Mouse (Mus musculus): ENCODE measurements around the gene Tbc1d8. TPM values are rescaled to one million over a fixed set of nuclear protein-coding genes. Genes with fewer than 3 reads are reported as not detected.

Tbc1d8 gene
- total RNA-seq (2023) = 100 to 1,000 TPM; 122 to 130 TPM

GRCm38 (mm10) chr1:39478057-39478895, at the start of gene Tbc1d8:
TSS of gene Tbc1d8 (minus strand) at chr1:39478755.

GRCm38 (mm10) chr1:39367601-39368266, 110.8 kb downstream of the Tbc1d8 start, which contains the start of gene Rpl31:
TSS of gene Rpl31 (plus strand) at chr1:39367842.

Other genes with a start within 250 kb of the Tbc1d8 start
- 100 to 1,000 TPM; 705 to 769 TPM for gene Rpl31, start 110.9 kb downstream of the Tbc1d8 start, total RNA-seq (2023)
- gene Cnot11, start 56.2 kb upstream of the Tbc1d8 start, total RNA-seq (2023) = 10 to 100 TPM; 13.9 to 14.9 TPM
- gene Rnf149, start 98.7 kb upstream of the Tbc1d8 start, total RNA-seq (2023) = 10 to 100 TPM; 71.6 to 92.8 TPM
- gene Creg2, start 172.7 kb upstream of the Tbc1d8 start, total RNA-seq (2023) = not detected
- gene Rfx8, start 242.2 kb upstream of the Tbc1d8 start, total RNA-seq (2023) = not detected